Mouse (Mus musculus) liver, embryonic 13.5 days (tissue): Measurements from ENCODE around the gene Stmnd1. TPM values are rescaled to one million over a fixed set of nuclear protein-coding genes. Genes with fewer than 3 reads are reported as not detected.

Source experiments
- ATAC-seq: fragments of 200-750 bp; cut with Nextera tagmentation; 2 replicates; pipeline ENCODE4 v1.8.0; 2017; ENCODE audit warnings: low read depth, mild to moderate bottlenecking, moderate number of reproducible peaks, moderate library complexity
- DNase-seq: peaks from one replicate; pipeline ENCODE4 v3.0.0; 2022
- H3K27ac ChIP-seq: fragments of 300-500 bp; sonication (generic); 2 replicates; pipeline ENCODE4 v1.5.1; 2015; ENCODE audit warnings: moderate library complexity, mild to moderate bottlenecking, inconsistent platforms
- H3K27me3 ChIP-seq: fragments of 300-500 bp; sonication (generic); 2 replicates; pipeline ENCODE4 v1.6.1; 2015; ENCODE audit warnings: mild to moderate bottlenecking, inconsistent platforms
- H3K36me3 ChIP-seq: fragments of 300-500 bp; sonication (generic); 2 replicates; pipeline ENCODE4 v1.6.1; 2015; ENCODE audit warnings: mild to moderate bottlenecking, inconsistent platforms
- H3K4me1 ChIP-seq: fragments of 300-500 bp; sonication (generic); replicated peaks from 2 replicates; pipeline ENCODE4 v1.6.1; 2015; ENCODE audit warnings: inconsistent platforms
- H3K4me2 ChIP-seq: fragments of 300-500 bp; sonication (generic); 2 replicates; pipeline ENCODE4 v1.6.1; 2015; ENCODE audit warnings: inconsistent platforms, mild to moderate bottlenecking, moderate library complexity
- H3K4me3 ChIP-seq: fragments of 300-500 bp; sonication (generic); replicated peaks from 2 replicates; pipeline ENCODE4 v1.5.1; 2015; ENCODE audit warnings: mild to moderate bottlenecking, inconsistent platforms
- H3K9ac ChIP-seq: fragments of 300-500 bp; sonication (generic); 2 replicates; pipeline ENCODE4 v1.6.1; 2015; ENCODE audit warnings: mild to moderate bottlenecking, inconsistent platforms
- H3K9me3 ChIP-seq: fragments of 300-500 bp; sonication (generic); replicated peaks from 2 replicates; pipeline ENCODE4 v1.6.1; 2016; ENCODE audit warnings: inconsistent platforms
- WGBS: fragments of 180-500 bp; shearing (Covaris S2); methylation state at CpG from one replicate; pipeline ENCODE4 v1.1.7; 2015; ENCODE audit not compliant: insufficient replicate concordance; 5-methylcytosine and 5-hydroxymethylcytosine counted together
- polyA plus RNA-seq: library from polyadenylated mRNA; unstranded; fragments of >200 nt; fragmentation: Nextera tagmentation; extraction: Ambion mirVana; gene quantifications from 2 replicates; pipeline ENCODE4 v1.2.1, GENCODE M21; 2015

Gene Stmnd1
- polyA plus RNA-seq, 1 experiment from 2014 or later: not detected

- H3K4me3 ChIP-seq: no peak overlapping the region
- no peak for DNase-seq
- H3K4me1 ChIP-seq: peaks cover 6% of the 10 kb centered on the region; the same call in 1 of the 2 replicates
- H3K27ac ChIP-seq: no peak overlapping the region
- WGBS: 75% methylated on average over 7 of the region's 7 CpGs
- no peak for ATAC-seq
- H3K36me3 ChIP-seq: no peaks in the 10 kb centered on the region
- no peaks in the 10 kb centered on the region for H3K27me3 ChIP-seq
- H3K4me2 ChIP-seq: no peak overlapping the region
- no peaks in the 10 kb centered on the region for H3K9me3 ChIP-seq
- H3K9ac ChIP-seq: no peak overlapping the region
These were observed 69.7 kb downstream of the Stmnd1 start for GRCm38 (mm10) chr13:46343226-46343625.

GRCm38 (mm10) chr13:46346830-46347512, 73.5 kb downstream of the Stmnd1 start:
- H3K36me3 ChIP-seq: no peaks in the 10 kb centered on the region
- no peaks in the 10 kb centered on the region for H3K27me3 ChIP-seq
- H3K9me3 ChIP-seq: no peaks in the 10 kb centered on the region
- H3K4me2 ChIP-seq: no peak overlapping the region
- WGBS: 52% methylated on average over 10 of the region's 10 CpGs
- H3K4me1 ChIP-seq: peaks cover 6% of the 10 kb centered on the region; the same call in 1 of the 2 replicates
- DNase-seq (no peak), ATAC-seq (no peak)
- no peak overlapping the region for H3K9ac ChIP-seq
- H3K4me3 ChIP-seq: no peak overlapping the region
- no peak overlapping the region for H3K27ac ChIP-seq

GRCm38 (mm10) chr13:46349664-46350063, 76.1 kb downstream of the Stmnd1 start:
- no peaks in the 10 kb centered on the region for H3K9me3 ChIP-seq
- ATAC-seq (no peak), DNase-seq (no peak)
- H3K4me3 ChIP-seq: no peak overlapping the region
- no peaks in the 10 kb centered on the region for H3K27me3 ChIP-seq
- WGBS: 73% methylated on average over 3 of the region's 3 CpGs
- H3K27ac ChIP-seq: no peak overlapping the region
- peaks cover 6% of the 10 kb centered on the region; the same call in 1 of the 2 replicates for H3K4me1 ChIP-seq
- H3K36me3 ChIP-seq: no peaks in the 10 kb centered on the region
- H3K9ac ChIP-seq: no peak overlapping the region
- H3K4me2 ChIP-seq: no peak overlapping the region

Other genes starting within 250 kb of the Stmnd1 start
- gene Rbm24, start 144.7 kb downstream of the Stmnd1 start, polyA plus RNA-seq: 0.14 and 0.17 TPM in 2 replicates
- 1.9 and 2.0 TPM in 2 replicates for gene Cap2, start 228.1 kb downstream of the Stmnd1 start, polyA plus RNA-seq